Mouse (Mus musculus): ENCODE measurements around the gene Tpcn1. TPM values are rescaled to one million over a fixed set of nuclear protein-coding genes. Genes with fewer than 3 reads are reported as not detected.
A peak's percentile ranks its signal among the peaks of the same experiment; 100 is the strongest.

The Tpcn1 gene
- polyA plus RNA-seq, 1 experiment: 40.0 TPM

DNA sequence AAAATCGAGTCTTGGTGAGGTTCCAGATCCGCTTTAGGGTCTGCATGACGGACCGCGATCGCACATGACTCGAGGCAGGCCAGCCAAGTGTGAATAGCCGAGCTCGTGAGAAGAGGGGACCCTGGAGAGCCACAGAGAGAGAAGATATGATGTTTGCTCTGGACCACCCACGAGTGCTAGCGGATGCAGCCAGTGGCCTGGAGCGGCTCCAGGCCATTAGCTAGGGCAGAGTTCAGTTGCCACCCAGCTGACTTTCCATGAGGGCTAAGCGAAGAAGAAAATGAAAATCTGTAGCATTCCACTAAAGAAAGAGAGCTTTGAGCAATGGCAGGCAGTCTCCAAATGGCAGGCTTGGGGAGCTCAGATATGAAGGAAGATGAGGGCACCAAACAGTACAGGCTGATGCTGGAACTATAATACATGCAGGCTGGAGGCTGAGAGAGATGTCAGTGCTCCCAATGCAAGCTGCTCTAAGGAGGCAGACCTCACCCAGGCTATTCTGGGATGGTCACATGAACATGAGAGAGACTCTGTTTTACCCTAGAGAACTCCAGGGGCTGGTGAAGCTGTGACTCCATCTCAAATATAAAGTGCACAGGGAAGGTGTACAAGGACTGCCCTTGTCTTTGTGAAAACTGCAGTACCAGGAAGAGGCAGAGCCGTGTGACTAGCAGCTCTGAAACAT is 17.3 kb downstream of the Tpcn1 start:
- peaks cover 19% of the 10 kb centered on the region for H3K4me1 ChIP-seq (ENCODE audit: control insufficient read depth, insufficient read depth, low read length)
- no peak overlapping the region for H3K27ac ChIP-seq (ENCODE audit: insufficient read depth, low read length)
- no peak for TF ChIP-seq POLR2A (IDR thresholded peaks at IDR 0.05; ENCODE audit: extremely low read depth, insufficient read depth, low read length)
- no peak for TF ChIP-seq CTCF (IDR thresholded peaks at IDR 0.05; ENCODE audit: extremely low read depth, insufficient read depth, low read length)
- no peak overlapping the region for H3K4me3 ChIP-seq (ENCODE audit: insufficient read depth, low read length)

DNA sequence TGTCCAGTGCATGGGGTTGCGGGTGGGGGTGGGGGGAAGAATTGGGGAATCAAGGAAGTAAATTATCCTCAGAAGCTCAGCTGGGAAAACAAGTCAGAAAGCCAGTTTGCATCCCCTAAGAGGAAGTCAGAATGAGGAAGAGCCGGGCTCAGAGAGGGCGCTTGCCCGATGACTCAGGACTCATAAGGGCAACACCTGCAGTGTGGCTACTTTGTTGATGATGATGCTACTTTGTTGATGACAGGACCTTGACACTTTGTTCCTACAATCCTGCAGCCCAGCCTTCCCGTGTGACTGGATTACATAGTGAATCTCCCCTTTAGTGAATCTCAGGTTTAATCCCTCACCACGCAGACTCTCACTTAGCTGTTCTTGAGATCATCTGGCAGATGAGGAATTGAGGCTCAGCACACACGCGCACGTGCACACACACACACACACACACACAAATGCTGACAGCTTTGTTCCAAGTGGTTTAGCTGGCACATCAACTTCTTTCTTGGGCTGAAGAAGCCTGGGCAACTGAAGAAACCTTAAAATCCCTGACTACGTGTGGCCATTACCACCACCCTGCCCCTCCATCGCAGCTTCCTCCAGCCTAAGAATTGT is 18.1 kb downstream of the Tpcn1 start:
- peaks cover 19% of the 10 kb centered on the region for H3K4me1 ChIP-seq (ENCODE audit: control insufficient read depth, insufficient read depth, low read length)
- no peak overlapping the region for H3K27ac ChIP-seq (ENCODE audit: insufficient read depth, low read length)
- H3K4me3 ChIP-seq (ENCODE audit: insufficient read depth, low read length): no peak overlapping the region
- TF ChIP-seq POLR2A (IDR thresholded peaks at IDR 0.05; ENCODE audit: extremely low read depth, insufficient read depth, low read length) (no peak), CTCF (IDR thresholded peaks at IDR 0.05; ENCODE audit: extremely low read depth, insufficient read depth, low read length) (no peak)

DNA sequence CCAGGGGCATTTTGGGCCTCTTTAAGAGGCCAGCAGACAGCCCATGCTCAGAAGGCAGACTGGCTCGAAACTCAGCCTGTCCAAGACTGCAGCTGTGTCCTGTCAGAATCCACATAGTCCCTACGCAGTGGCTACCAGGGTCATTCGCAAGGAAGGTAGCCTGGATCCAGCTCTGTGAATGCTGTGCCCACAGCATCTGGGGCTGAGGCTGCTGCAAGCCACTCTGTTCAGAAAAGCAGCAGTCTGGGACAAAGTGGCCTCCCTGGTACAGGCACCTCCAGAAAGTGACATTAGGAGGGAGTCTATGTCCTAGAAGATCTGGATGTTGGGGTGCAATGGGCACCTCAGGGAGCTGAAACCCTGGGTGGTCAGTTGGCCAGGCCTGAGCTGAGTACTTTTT is 18.7 kb downstream of the Tpcn1 start:
- H3K27ac ChIP-seq (ENCODE audit: insufficient read depth, low read length): no peak overlapping the region
- TF ChIP-seq POLR2A (IDR thresholded peaks at IDR 0.05; ENCODE audit: extremely low read depth, insufficient read depth, low read length) (no peak), CTCF (IDR thresholded peaks at IDR 0.05; ENCODE audit: extremely low read depth, insufficient read depth, low read length) (no peak)
- H3K4me3 ChIP-seq (ENCODE audit: insufficient read depth, low read length): no peak overlapping the region
- H3K4me1 ChIP-seq (ENCODE audit: control insufficient read depth, insufficient read depth, low read length): peaks cover 19% of the 10 kb centered on the region

- no peak overlapping the region for H3K4me3 ChIP-seq (ENCODE audit: insufficient read depth, low read length)
- peaks cover 19% of the 10 kb centered on the region for H3K4me1 ChIP-seq (ENCODE audit: control insufficient read depth, insufficient read depth, low read length)
- TF ChIP-seq POLR2A (IDR thresholded peaks at IDR 0.05; ENCODE audit: extremely low read depth, insufficient read depth, low read length) (no peak), CTCF (IDR thresholded peaks at IDR 0.05; ENCODE audit: extremely low read depth, insufficient read depth, low read length) (no peak)
- no peak overlapping the region for H3K27ac ChIP-seq (ENCODE audit: insufficient read depth, low read length)
These were observed 19.5 kb downstream of the Tpcn1 start for GRCm38 (mm10) chr5:120568964-120569363.

- Histone ChIP-seq H3K4me1 (ENCODE audit: control insufficient read depth, insufficient read depth, low read length) (peaks cover 20% of the 10 kb centered on the region), H3K4me3 (ENCODE audit: insufficient read depth, low read length) (no peak overlapping the region), H3K27ac (ENCODE audit: insufficient read depth, low read length) (peak overlapping the region; percentile 26; the same call in 1 of the 2 replicates)
- no peak for TF ChIP-seq POLR2A (IDR thresholded peaks at IDR 0.05; ENCODE audit: extremely low read depth, insufficient read depth, low read length)
- no peak for TF ChIP-seq CTCF (IDR thresholded peaks at IDR 0.05; ENCODE audit: extremely low read depth, insufficient read depth, low read length)
These were observed 20.1 kb downstream of the Tpcn1 start for GRCm38 (mm10) chr5:120568336-120568768.

DNA sequence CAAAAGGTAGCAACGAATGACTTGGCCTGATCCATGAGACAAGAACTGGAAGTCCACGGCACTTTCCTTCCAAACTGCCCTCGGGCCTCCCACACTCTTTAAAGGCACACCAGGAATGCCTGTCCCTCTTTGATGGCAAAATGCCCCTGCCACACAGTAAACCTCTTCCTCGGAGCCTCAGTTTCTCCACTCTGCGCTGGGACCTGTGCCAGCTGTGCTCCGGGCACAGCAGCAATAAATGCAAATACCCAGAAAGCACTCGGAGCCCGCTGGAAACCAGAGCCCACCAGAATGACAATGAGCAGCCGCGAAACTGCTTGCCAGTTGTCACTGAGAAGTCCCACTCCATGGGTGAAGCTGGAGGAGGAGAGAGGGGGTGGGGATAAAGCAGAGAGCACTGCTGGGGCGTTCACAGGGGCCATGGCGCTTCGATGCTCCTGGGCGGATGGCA is 20.7 kb downstream of the Tpcn1 start:
- Histone ChIP-seq H3K27ac (ENCODE audit: insufficient read depth, low read length) (peak overlapping the region; percentile 26; the same call in 1 of the 2 replicates), H3K4me3 (ENCODE audit: insufficient read depth, low read length) (no peak overlapping the region), H3K4me1 (ENCODE audit: control insufficient read depth, insufficient read depth, low read length) (peaks cover 21% of the 10 kb centered on the region)
- TF ChIP-seq CTCF (IDR thresholded peaks at IDR 0.05; ENCODE audit: extremely low read depth, insufficient read depth, low read length) (no peak), POLR2A (IDR thresholded peaks at IDR 0.05; ENCODE audit: extremely low read depth, insufficient read depth, low read length) (no peak)

DNA sequence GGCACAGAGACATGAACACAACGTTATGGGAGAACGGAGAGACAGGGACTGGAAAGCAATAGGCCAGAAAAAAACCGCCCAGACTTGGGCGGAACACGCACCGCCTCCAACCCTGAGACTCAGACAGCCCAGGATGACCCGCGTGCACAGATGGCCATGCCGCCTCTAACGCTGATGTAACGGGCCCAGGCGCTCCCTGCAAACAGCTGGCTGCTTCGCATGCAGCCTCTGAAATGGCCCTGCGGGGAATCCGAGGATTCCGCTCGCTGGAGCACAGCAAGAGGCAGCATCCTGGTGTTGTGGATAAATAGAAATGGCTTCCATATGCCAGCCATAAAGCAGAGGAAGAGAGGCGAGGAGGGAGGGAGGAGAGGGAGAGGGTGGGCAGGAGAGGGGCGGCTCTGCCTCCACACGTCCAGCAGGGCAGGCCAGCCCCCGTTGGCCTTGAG is 21.2 kb downstream of the Tpcn1 start:
- no peak for TF ChIP-seq CTCF (IDR thresholded peaks at IDR 0.05; ENCODE audit: extremely low read depth, insufficient read depth, low read length)
- no peak for TF ChIP-seq POLR2A (IDR thresholded peaks at IDR 0.05; ENCODE audit: extremely low read depth, insufficient read depth, low read length)
- H3K27ac ChIP-seq (ENCODE audit: insufficient read depth, low read length): peak overlapping the region; percentile 74; the same call in 1 of the 2 replicates
- no peak overlapping the region for H3K4me3 ChIP-seq (ENCODE audit: insufficient read depth, low read length)
- peaks cover 21% of the 10 kb centered on the region for H3K4me1 ChIP-seq (ENCODE audit: control insufficient read depth, insufficient read depth, low read length)

GRCm38 (mm10) chr5:120566681-120567252 is 21.7 kb downstream of the Tpcn1 start:
- Histone ChIP-seq H3K4me3 (ENCODE audit: insufficient read depth, low read length) (no peak overlapping the region), H3K4me1 (ENCODE audit: control insufficient read depth, insufficient read depth, low read length) (peaks cover 21% of the 10 kb centered on the region), H3K27ac (ENCODE audit: insufficient read depth, low read length) (peak overlapping the region; percentile 74)
- TF ChIP-seq POLR2A (IDR thresholded peaks at IDR 0.05; ENCODE audit: extremely low read depth, insufficient read depth, low read length): no peak
- TF ChIP-seq CTCF (IDR thresholded peaks at IDR 0.05; ENCODE audit: extremely low read depth, insufficient read depth, low read length): no peak

- Histone ChIP-seq H3K27ac (ENCODE audit: insufficient read depth, low read length) (peak overlapping the region; percentile 74), H3K4me3 (ENCODE audit: insufficient read depth, low read length) (no peak overlapping the region), H3K4me1 (ENCODE audit: control insufficient read depth, insufficient read depth, low read length) (peaks cover 18% of the 10 kb centered on the region)
- TF ChIP-seq CTCF (IDR thresholded peaks at IDR 0.05; ENCODE audit: extremely low read depth, insufficient read depth, low read length) (no peak), POLR2A (IDR thresholded peaks at IDR 0.05; ENCODE audit: extremely low read depth, insufficient read depth, low read length) (no peak)
These were observed 22.4 kb downstream of the Tpcn1 start for GRCm38 (mm10) chr5:120566101-120566500.
